Mouse (Mus musculus) neural tube, embryonic 14.5 days (tissue): ENCODE data around the gene Tmem233. TPM values are rescaled to one million over a fixed set of nuclear protein-coding genes. Genes with fewer than 3 reads are reported as not detected.

Source experiments
- ATAC-seq: fragments of 200-750 bp; cut with Nextera tagmentation; 2 replicates; pipeline ENCODE4 v1.8.0; 2017; ENCODE audit warnings: low read depth, mild to moderate bottlenecking, moderate TSS enrichment, moderate library complexity
- H3K27ac ChIP-seq: fragments of 300-500 bp; sonication (generic); 2 replicates; pipeline ENCODE4 v1.5.1; 2014; ENCODE audit warnings: low read depth, mild to moderate bottlenecking, control low read depth, low read length, moderate library complexity, mixed read lengths
- H3K27me3 ChIP-seq: fragments of 300-500 bp; sonication (generic); 2 replicates; pipeline ENCODE4 v1.6.1; 2014; ENCODE audit warnings: low read length; ENCODE audit not compliant: control insufficient read depth, insufficient read depth
- H3K36me3 ChIP-seq: fragments of 300-500 bp; sonication (generic); 2 replicates; pipeline ENCODE4 v1.6.1; 2014; ENCODE audit warnings: low read length, mixed read lengths; ENCODE audit not compliant: control insufficient read depth, insufficient read depth
- H3K4me1 ChIP-seq: fragments of 300-500 bp; sonication (generic); 2 replicates; pipeline ENCODE4 v1.6.1; 2014; ENCODE audit warnings: low read length; ENCODE audit not compliant: control insufficient read depth, insufficient read depth
- H3K4me2 ChIP-seq: fragments of 300-500 bp; sonication (generic); 2 replicates; pipeline ENCODE4 v1.6.1; 2014; ENCODE audit warnings: mild to moderate bottlenecking, low read depth, low read length, control low read depth
- H3K4me3 ChIP-seq: fragments of 300-500 bp; sonication (generic); 2 replicates; pipeline ENCODE4 v1.5.1; 2014; ENCODE audit warnings: low read depth, low read length, control low read depth, mixed read lengths
- H3K9ac ChIP-seq: fragments of 300-500 bp; sonication (generic); replicated peaks from 2 replicates; pipeline ENCODE4 v1.6.1; 2014; ENCODE audit warnings: low read depth, mild to moderate bottlenecking, control low read depth, low read length, mixed read lengths
- H3K9me3 ChIP-seq: fragments of 300-500 bp; sonication (generic); 2 replicates; pipeline ENCODE4 v1.6.1; 2016; ENCODE audit warnings: low read length; ENCODE audit not compliant: control insufficient read depth
- WGBS: fragments of 180-500 bp; shearing (Covaris S2); extraction: QIAGEN DNeasy Blood & Tissue Kit; methylation state at CpG from one replicate; pipeline ENCODE4 v1.1.7; 2014; 5-methylcytosine and 5-hydroxymethylcytosine counted together
- polyA plus RNA-seq: library from polyadenylated mRNA; unstranded; fragments of >200 nt; fragmentation: Nextera tagmentation; extraction: Ambion mirVana; gene quantifications from 2 replicates; pipeline ENCODE4 v1.2.1, GENCODE M21; 2014

The Tmem233 gene
- polyA plus RNA-seq, 1 experiment from 2014 or later: not detected

DNA sequence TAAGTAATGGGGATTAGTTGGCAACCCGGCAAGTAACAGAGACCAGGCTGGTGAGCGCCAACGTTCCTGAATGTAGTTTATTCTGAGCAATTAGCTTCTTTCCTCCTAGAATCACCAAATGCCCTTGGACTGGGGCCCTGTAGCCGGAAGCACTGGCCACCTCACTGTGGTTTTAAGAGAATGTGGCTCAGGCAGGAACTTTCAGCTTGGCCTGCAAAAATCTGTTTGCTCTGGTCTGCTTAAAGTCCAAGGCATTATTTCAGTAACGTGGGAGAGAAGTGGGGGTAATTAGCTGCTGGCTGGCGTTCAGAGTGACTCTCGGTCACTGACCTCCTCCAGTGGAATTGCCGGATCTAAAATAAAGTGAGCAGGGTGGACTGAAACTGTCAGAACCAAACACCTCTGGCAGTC is 59.8 kb downstream of the Tmem233 start:
- 29% methylated on average over 8 of the region's 8 CpGs for WGBS
- Histone ChIP-seq H3K27ac (no peak overlapping the region), H3K9me3 (no peaks in the 10 kb centered on the region), H3K27me3 (no peaks in the 10 kb centered on the region), H3K4me3 (peak overlapping the region; percentile 63), H3K4me2 (peak overlapping the region; percentile 97), H3K9ac (peak overlapping the region; percentile 53), H3K4me1 (peaks cover 12% of the 10 kb centered on the region), H3K36me3 (peaks cover 29% of the 10 kb centered on the region)
- ATAC-seq: no peak

DNA sequence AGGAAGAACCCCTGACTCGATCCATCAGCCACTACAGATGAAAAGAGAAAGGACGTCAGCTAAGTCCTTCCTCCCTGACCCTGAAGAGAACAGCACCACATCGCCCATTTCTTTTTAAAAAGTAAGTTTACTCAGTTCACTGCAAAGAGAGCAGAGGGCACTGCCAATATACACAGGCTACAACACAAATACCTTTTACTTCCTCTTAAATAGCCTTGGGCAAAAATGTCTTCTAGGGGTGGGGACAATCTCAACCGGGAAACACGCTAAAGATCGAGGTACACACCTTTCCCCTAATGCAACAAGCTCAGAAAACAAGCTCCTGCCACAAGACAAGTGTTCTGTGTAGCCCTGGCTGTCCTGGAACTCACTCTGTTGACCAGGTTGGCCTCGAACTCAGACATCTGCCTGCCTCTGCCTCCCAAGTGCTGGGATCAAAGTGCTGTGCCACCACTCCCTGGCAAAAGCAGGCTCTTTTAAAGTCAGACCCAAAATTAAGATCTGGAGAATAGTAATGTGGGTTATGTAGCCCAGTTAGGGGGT is 60.3 kb downstream of the Tmem233 start:
- 82% methylated on average over 7 of the region's 7 CpGs for WGBS
- H3K27ac ChIP-seq: no peak overlapping the region
- no peak for ATAC-seq

DNA sequence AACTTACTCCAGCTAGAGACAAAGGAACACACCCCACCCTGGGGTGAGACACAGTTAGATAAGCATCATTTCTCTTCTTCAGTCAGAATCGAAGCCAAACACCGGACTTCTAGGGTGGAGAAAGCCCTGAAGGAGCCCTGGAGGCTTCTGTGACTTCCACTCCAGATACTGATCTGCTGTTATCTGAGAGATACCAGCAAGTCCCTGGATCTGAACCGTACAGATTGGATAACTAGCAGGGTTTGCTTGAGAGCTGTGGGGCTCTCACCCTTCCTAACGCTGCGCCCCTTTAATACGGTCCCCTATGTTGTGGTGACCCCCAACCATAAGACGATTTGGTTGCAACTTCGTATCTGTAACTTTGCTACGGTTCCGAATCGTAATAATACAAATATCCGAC is 60.9 kb downstream of the Tmem233 start:
- no peaks in the 10 kb centered on the region for H3K27me3 ChIP-seq

More for the DNA sequence above, 60.3 kb downstream of the Tmem233 start:
- H3K27me3 ChIP-seq: no peaks in the 10 kb centered on the region
- H3K4me3 ChIP-seq: no peak overlapping the region; the same call in 1 of the 2 replicates
- no peaks in the 10 kb centered on the region for H3K9me3 ChIP-seq
- H3K4me2 ChIP-seq: peak overlapping the region; percentile 97
- peaks cover 12% of the 10 kb centered on the region for H3K4me1 ChIP-seq
- peaks cover 35% of the 10 kb centered on the region for H3K36me3 ChIP-seq
- no peak overlapping the region for H3K9ac ChIP-seq

DNA sequence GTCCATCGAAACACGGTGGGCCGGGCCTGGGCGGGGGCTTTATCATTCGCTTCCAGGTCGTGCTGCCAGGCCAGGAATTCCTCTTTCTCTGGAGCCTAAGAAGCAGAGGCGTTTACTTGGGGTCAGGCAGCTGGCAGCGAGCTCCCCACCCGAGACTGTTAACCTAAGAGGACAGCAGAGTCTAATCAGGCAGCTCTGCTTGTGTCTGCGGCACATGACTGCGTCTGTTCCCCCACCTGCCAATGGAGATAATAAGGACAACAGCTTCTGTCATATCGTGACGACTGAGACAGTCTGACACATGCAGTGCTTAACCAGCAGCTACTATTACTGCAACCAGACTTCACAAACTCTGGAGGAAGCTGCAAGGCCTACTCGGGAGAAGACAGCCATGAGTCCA is 61.5 kb downstream of the Tmem233 start:
- no peak overlapping the region for H3K4me2 ChIP-seq
- H3K27ac ChIP-seq: no peak overlapping the region
- H3K27me3 ChIP-seq: no peaks in the 10 kb centered on the region
- H3K9me3 ChIP-seq: no peaks in the 10 kb centered on the region
- H3K9ac ChIP-seq: no peak overlapping the region
- H3K4me3 ChIP-seq: no peak overlapping the region
- 94% methylated on average over 14 of the region's 14 CpGs for WGBS
- no peak for ATAC-seq
- peaks cover 46% of the 10 kb centered on the region for H3K36me3 ChIP-seq
- peaks cover 12% of the 10 kb centered on the region for H3K4me1 ChIP-seq

More for the DNA sequence above, 60.9 kb downstream of the Tmem233 start:
- WGBS: 93% methylated on average over 12 of the region's 12 CpGs
- H3K36me3 ChIP-seq: peaks cover 40% of the 10 kb centered on the region
- H3K9me3 ChIP-seq: no peaks in the 10 kb centered on the region
- H3K4me3 ChIP-seq: no peak overlapping the region
- H3K4me1 ChIP-seq: peaks cover 12% of the 10 kb centered on the region
- no peak overlapping the region for H3K27ac ChIP-seq
- no peak overlapping the region for H3K9ac ChIP-seq
- ATAC-seq: no peak
- no peak overlapping the region for H3K4me2 ChIP-seq

DNA sequence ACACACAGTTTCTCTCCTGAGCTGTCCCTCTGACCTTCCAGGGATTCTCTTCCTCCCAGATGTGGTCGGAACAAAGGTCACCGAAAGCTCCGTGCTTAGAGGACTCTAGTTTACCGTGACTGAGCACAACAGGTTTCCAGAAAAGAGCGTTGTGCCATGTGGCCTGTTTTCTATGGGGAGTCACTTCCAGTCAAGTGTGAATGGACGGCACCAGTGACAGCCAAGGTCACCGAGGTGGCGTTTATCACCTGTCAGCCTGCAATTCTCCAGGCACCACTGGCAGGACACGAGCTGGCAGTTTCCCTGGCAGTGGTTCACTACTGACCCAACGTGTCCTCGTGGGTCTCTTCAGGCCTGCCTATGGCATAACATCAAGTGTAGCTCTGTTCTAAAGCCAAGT is 63.7 kb downstream of the Tmem233 start:
- no peak overlapping the region for H3K4me3 ChIP-seq
- H3K27me3 ChIP-seq: no peaks in the 10 kb centered on the region
- no peak for ATAC-seq
- no peaks in the 10 kb centered on the region for H3K9me3 ChIP-seq
- peaks cover 67% of the 10 kb centered on the region for H3K36me3 ChIP-seq
- no peak overlapping the region for H3K4me2 ChIP-seq
- H3K4me1 ChIP-seq: peaks cover 12% of the 10 kb centered on the region
- no peak overlapping the region for H3K27ac ChIP-seq
- 76% methylated on average over 11 of the region's 11 CpGs for WGBS
- no peak overlapping the region for H3K9ac ChIP-seq

DNA sequence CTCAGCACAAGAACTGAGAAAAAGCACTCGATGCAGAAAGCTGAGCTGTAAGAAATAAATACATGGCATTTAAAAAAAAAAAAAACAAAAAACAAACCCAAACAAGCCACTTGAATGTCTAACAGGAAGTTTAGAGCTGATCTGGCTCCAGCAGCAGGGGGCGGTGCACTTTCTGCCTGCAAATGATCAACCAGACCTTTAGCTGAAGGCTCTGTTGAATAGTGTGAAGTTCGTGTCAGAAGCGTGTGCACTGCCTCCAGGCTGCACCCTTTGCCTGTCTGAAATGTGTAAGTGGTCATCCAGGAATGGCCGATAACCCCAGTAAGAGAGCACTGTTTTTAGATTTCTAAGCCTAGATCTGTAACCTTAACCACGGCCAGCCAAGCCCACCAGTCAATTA is 64.3 kb downstream of the Tmem233 start:
- no peak overlapping the region for H3K4me3 ChIP-seq
- 92% methylated on average over 6 of the region's 6 CpGs for WGBS
- no peaks in the 10 kb centered on the region for H3K9me3 ChIP-seq
- no peaks in the 10 kb centered on the region for H3K27me3 ChIP-seq
- peaks cover 12% of the 10 kb centered on the region for H3K4me1 ChIP-seq
- H3K9ac ChIP-seq: no peak overlapping the region
- H3K36me3 ChIP-seq: peaks cover 72% of the 10 kb centered on the region
- no peak overlapping the region for H3K4me2 ChIP-seq
- no peak for ATAC-seq
- H3K27ac ChIP-seq: no peak overlapping the region

DNA sequence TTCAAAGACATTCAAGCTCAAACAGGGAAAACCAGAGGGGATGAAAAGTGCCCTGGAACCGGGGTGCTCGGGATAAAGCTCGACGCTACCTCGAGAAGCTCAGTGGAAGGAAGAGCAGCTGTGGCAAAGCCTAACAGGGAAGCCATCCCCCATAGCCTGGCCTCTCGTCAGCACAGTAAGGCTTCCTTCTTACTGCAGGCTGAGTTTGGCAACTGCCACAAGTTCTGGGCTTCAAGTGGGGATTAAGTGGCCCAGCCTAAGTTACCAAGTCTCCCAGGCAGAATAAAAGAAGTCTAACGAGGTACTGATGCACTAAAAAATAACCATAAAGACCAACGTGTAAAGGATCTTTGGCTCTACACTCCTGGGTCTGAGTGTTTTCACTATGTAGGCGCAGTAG is 64.8 kb downstream of the Tmem233 start:
- H3K36me3 ChIP-seq: peaks cover 76% of the 10 kb centered on the region
- H3K4me1 ChIP-seq: peaks cover 8% of the 10 kb centered on the region
- H3K4me2 ChIP-seq: no peak overlapping the region
- H3K4me3 ChIP-seq: no peak overlapping the region
- no peaks in the 10 kb centered on the region for H3K9me3 ChIP-seq
- no peaks in the 10 kb centered on the region for H3K27me3 ChIP-seq
- no peak overlapping the region for H3K9ac ChIP-seq
- ATAC-seq: no peak
- H3K27ac ChIP-seq: no peak overlapping the region
- WGBS: 90% methylated on average over 9 of the region's 9 CpGs

DNA sequence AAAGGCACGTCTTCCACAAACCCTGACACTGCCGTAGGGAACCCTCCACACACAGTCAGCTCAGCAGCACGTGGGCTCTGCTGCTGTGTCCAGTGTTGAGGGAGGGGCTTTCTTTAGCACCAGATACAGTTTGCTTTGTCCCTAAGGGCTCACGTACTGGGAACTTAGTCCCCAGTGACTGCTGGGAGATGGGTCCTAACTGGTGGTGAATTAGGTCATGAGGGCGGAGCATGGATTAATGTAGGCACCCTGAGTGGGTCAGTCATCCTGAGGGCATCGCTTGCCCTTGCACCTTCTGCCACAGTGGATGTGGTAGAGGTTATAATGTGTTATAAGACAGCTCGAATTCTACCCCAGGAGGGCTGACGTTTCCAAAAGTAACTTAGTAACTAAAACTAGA is 65.7 kb downstream of the Tmem233 start:
- Histone ChIP-seq H3K4me2 (no peak overlapping the region), H3K27ac (no peak overlapping the region), H3K36me3 (peaks cover 80% of the 10 kb centered on the region), H3K4me1 (no peaks in the 10 kb centered on the region), H3K4me3 (no peak overlapping the region), H3K27me3 (no peaks in the 10 kb centered on the region), H3K9ac (no peak overlapping the region), H3K9me3 (no peaks in the 10 kb centered on the region)
- 94% methylated on average over 8 of the region's 8 CpGs for WGBS
- no peak for ATAC-seq

DNA sequence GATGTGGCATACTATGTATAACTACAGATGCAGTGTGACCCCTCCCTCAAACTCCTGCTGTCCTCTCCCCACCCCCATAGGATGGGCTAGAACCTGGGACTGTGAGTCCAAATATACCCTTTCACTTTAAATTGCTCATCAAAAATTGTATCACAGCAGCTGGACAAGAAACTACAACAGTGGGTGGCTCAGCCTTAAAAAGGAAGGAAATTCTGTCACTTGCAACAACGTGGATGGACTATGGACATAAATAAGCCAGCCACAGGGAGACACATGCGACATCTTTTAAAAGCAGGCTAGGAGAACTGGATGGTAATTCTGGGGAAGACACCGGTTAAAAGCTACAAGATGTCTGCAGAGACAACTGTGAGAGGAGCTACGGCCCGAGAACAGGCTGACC is 66.5 kb downstream of the Tmem233 start:
- H3K9ac ChIP-seq: no peak overlapping the region
- no peaks in the 10 kb centered on the region for H3K4me1 ChIP-seq
- H3K4me2 ChIP-seq: no peak overlapping the region
- ATAC-seq: no peak
- 96% methylated on average over 5 of the region's 5 CpGs for WGBS
- H3K27me3 ChIP-seq: no peaks in the 10 kb centered on the region
- H3K9me3 ChIP-seq: no peaks in the 10 kb centered on the region
- H3K27ac ChIP-seq: no peak overlapping the region
- H3K36me3 ChIP-seq: peaks cover 80% of the 10 kb centered on the region
- H3K4me3 ChIP-seq: no peak overlapping the region
